Mouse (Mus musculus) heart, postnatal 0 days (tissue): ENCODE measurements around the gene Hspb11. TPM values are rescaled to one million over a fixed set of nuclear protein-coding genes. Genes with fewer than 3 reads are reported as not detected.

Experiments
- ATAC-seq: fragments of 200-750 bp; cut with Nextera tagmentation; 2 replicates; pipeline ENCODE4 v1.8.0; 2017; ENCODE audit warnings: low read depth, moderate number of reproducible peaks, moderate library complexity; ENCODE audit not compliant: insufficient read depth
- DNase-seq: peaks from one replicate; pipeline ENCODE4 v3.0.0-alpha.2; 2016; ENCODE audit warnings: low spot score
- H3K27ac ChIP-seq: fragments of 300-500 bp; sonication (generic); 2 replicates; pipeline ENCODE4 v1.5.1; 2014; ENCODE audit warnings: low read depth, mild to moderate bottlenecking
- H3K27me3 ChIP-seq: fragments of 300-500 bp; sonication (generic); 2 replicates; pipeline ENCODE4 v1.6.1; 2014; ENCODE audit warnings: low read length, mixed read lengths; ENCODE audit not compliant: control insufficient read depth, insufficient read depth
- H3K36me3 ChIP-seq: fragments of 300-500 bp; sonication (generic); replicated peaks from 2 replicates; pipeline ENCODE4 v1.6.1; 2014; ENCODE audit warnings: low read length, mixed read lengths; ENCODE audit not compliant: control insufficient read depth, insufficient read depth
- H3K4me1 ChIP-seq: fragments of 300-500 bp; sonication (generic); 2 replicates; pipeline ENCODE4 v1.6.1; 2014; ENCODE audit warnings: antibody characterized with exemption; ENCODE audit not compliant: control insufficient read depth, insufficient read depth
- H3K4me2 ChIP-seq: fragments of 300-500 bp; sonication (generic); 2 replicates; pipeline ENCODE4 v1.6.1; 2014; ENCODE audit warnings: low read depth, mild to moderate bottlenecking, low read length, moderate library complexity
- H3K4me3 ChIP-seq: fragments of 300-500 bp; sonication (generic); 2 replicates; pipeline ENCODE4 v1.5.1; 2014; ENCODE audit warnings: low read depth, low read length
- H3K9ac ChIP-seq: fragments of 300-500 bp; sonication (generic); replicated peaks from 2 replicates; pipeline ENCODE4 v1.6.1; 2014; ENCODE audit warnings: low read depth, low read length, mixed read lengths
- H3K9me3 ChIP-seq: fragments of 300-500 bp; sonication (generic); replicated peaks from 2 replicates; pipeline ENCODE4 v1.6.1; 2016; ENCODE audit warnings: low read length; ENCODE audit not compliant: control insufficient read depth
- CTCF ChIP-seq: IDR thresholded peaks from 2 replicates; pipeline ENCODE4 v1.5.1; 2016; ENCODE audit warnings: antibody characterized with exemption, control low read depth, low read depth
- EP300 ChIP-seq: IDR thresholded peaks from 2 replicates; pipeline ENCODE4 v1.6.1; 2016; ENCODE audit warnings: antibody characterized with exemption, low read depth
- WGBS: fragments of 180-500 bp; shearing (Covaris S2); extraction: QIAGEN DNeasy Blood & Tissue Kit; methylation state at CpG from one replicate; pipeline ENCODE4 v1.1.7; 2014; 5-methylcytosine and 5-hydroxymethylcytosine counted together
- polyA plus RNA-seq: library from polyadenylated mRNA; unstranded; fragments of >200 nt; fragmentation: Nextera tagmentation; extraction: Ambion mirVana; gene quantifications from 2 replicates; pipeline ENCODE4 v1.2.1, GENCODE M21; 2015
- total RNA-seq: library from RNA; depleted of rRNA; stranded (reverse); fragments of >200 nt; gene quantifications from 2 replicates; pipeline ENCODE4 v1.2.3, GENCODE M21; 2014; ENCODE audit warnings: low replicate concordance

Gene Hspb11
- total and polyA plus RNA-seq, 2 experiments from 2014 or later, result 35.0 to 37.5 TPM

- peaks cover 17% of the 10 kb centered on the region for H3K36me3 ChIP-seq
- TF ChIP-seq EP300, result no peak
- TF ChIP-seq CTCF, result no peak
- WGBS, result 63% methylated on average over 2 of the region's 2 CpGs
- no peak overlapping the region for H3K9ac ChIP-seq
- H3K27ac ChIP-seq, result peak overlapping the region; percentile 25; the same call in 1 of the 2 replicates
- H3K4me1 ChIP-seq, result peaks cover 27% of the 10 kb centered on the region; the same call in 1 of the 2 replicates
- no peak for ATAC-seq
- H3K27me3 ChIP-seq, result no peaks in the 10 kb centered on the region
- DNase-seq, result peak; percentile 41
- H3K9me3 ChIP-seq, result no peaks in the 10 kb centered on the region
- H3K4me3 ChIP-seq, result no peak overlapping the region
- H3K4me2 ChIP-seq, result no peak overlapping the region
Measured at GRCm38 (mm10) chr4:107245368-107245767, 8.0 kb upstream of the Hspb11 start.

- Histone ChIP-seq H3K9ac (no peak overlapping the region), H3K4me3 (no peak overlapping the region), H3K27ac (peak overlapping the region; percentile 34; the same call in 1 of the 2 replicates), H3K4me2 (no peak overlapping the region), H3K9me3 (no peaks in the 10 kb centered on the region), H3K4me1 (peaks cover 28% of the 10 kb centered on the region; the same call in 1 of the 2 replicates), H3K36me3 (peaks cover 12% of the 10 kb centered on the region), H3K27me3 (no peaks in the 10 kb centered on the region)
- no peak for TF ChIP-seq EP300
- TF ChIP-seq CTCF, result no peak
- 40% methylated on average over 1 of the region's 1 CpGs for WGBS
- DNase-seq (peak; percentile 39), ATAC-seq (no peak)
Measured at GRCm38 (mm10) chr4:107246040-107246439, 7.4 kb upstream of the Hspb11 start.

- no peaks in the 10 kb centered on the region for H3K27me3 ChIP-seq
- ATAC-seq, result no peak
- peaks cover 28% of the 10 kb centered on the region; the same call in 1 of the 2 replicates for H3K4me1 ChIP-seq
- H3K36me3 ChIP-seq, result peaks cover 5% of the 10 kb centered on the region; the same call in 1 of the 2 replicates
- no peak for DNase-seq
- 66% methylated on average over 9 of the region's 9 CpGs for WGBS
- no peak for TF ChIP-seq CTCF
- TF ChIP-seq EP300, result no peak
- H3K9me3 ChIP-seq, result no peaks in the 10 kb centered on the region
- 0 out of 2 replicates have a peak overlapping the region, but pooled peaks have one; percentile 14 for H3K9ac ChIP-seq
- no peak overlapping the region for H3K4me2 ChIP-seq
- H3K27ac ChIP-seq, result peak overlapping the region; percentile 36; the same call in 1 of the 2 replicates
- no peak overlapping the region for H3K4me3 ChIP-seq
Measured at GRCm38 (mm10) chr4:107247110-107247509, 6.3 kb upstream of the Hspb11 start.

- Histone ChIP-seq H3K4me2 (no peak overlapping the region), H3K4me1 (peaks cover 33% of the 10 kb centered on the region), H3K36me3 (peaks cover 2% of the 10 kb centered on the region; the same call in 1 of the 2 replicates), H3K27ac (no peak overlapping the region), H3K9me3 (no peaks in the 10 kb centered on the region), H3K4me3 (no peak overlapping the region), H3K27me3 (no peaks in the 10 kb centered on the region), H3K9ac (no peak overlapping the region)
- no peak for DNase-seq
- no peak for ATAC-seq
- TF ChIP-seq EP300 (no peak), CTCF (no peak)
- 79% methylated on average over 3 of the region's 3 CpGs for WGBS
Measured at GRCm38 (mm10) chr4:107248061-107248460, 5.3 kb upstream of the Hspb11 start.

- Histone ChIP-seq H3K27me3 (no peaks in the 10 kb centered on the region), H3K9me3 (no peaks in the 10 kb centered on the region), H3K9ac (no peak overlapping the region), H3K4me3 (no peak overlapping the region), H3K4me2 (no peak overlapping the region), H3K36me3 (no peaks in the 10 kb centered on the region), H3K4me1 (peaks cover 24% of the 10 kb centered on the region), H3K27ac (no peak overlapping the region)
- WGBS, result 15% methylated on average over 2 of the region's 2 CpGs
- no peak for ATAC-seq
- DNase-seq, result no peak
- TF ChIP-seq EP300 (no peak), CTCF (no peak)
Measured at GRCm38 (mm10) chr4:107249471-107249870, 3.9 kb upstream of the Hspb11 start.

- Histone ChIP-seq H3K36me3 (no peaks in the 10 kb centered on the region), H3K4me3 (no peak overlapping the region), H3K9ac (no peak overlapping the region), H3K27ac (no peak overlapping the region), H3K27me3 (no peaks in the 10 kb centered on the region), H3K4me2 (no peak overlapping the region), H3K4me1 (peaks cover 20% of the 10 kb centered on the region), H3K9me3 (no peaks in the 10 kb centered on the region)
- peak; percentile 76 for TF ChIP-seq CTCF
- no peak for TF ChIP-seq EP300
- DNase-seq (peak; percentile 66), ATAC-seq (no peak)
- WGBS, result 15% methylated on average over 4 of the region's 4 CpGs
Measured at GRCm38 (mm10) chr4:107250494-107250893, 2.9 kb upstream of the Hspb11 start.
